Mouse (Mus musculus) gastrocnemius, postnatal 25 days (tissue): Measurements from ENCODE around the gene Suclg2. TPM values are rescaled to one million over a fixed set of nuclear protein-coding genes. Genes with fewer than 3 reads are reported as not detected.

Experiments
- DNase-seq: peaks from one replicate; pipeline ENCODE4 v3.0.0; 2022
- total RNA-seq, 2 experiments: library from RNA; stranded (reverse); gene quantifications; 1 replicate in 1 of 2; 2 replicates in 1 of 2; pipeline ENCODE4 v1.2.3; 2021

The Suclg2 gene
- total RNA-seq, 2 experiments from 2014 or later: 33.2 to 40.4 TPM

GRCm38 (mm10) chr6:95479801-95480200, 238.8 kb downstream of the Suclg2 start:
- DNase-seq: no peak

DNA sequence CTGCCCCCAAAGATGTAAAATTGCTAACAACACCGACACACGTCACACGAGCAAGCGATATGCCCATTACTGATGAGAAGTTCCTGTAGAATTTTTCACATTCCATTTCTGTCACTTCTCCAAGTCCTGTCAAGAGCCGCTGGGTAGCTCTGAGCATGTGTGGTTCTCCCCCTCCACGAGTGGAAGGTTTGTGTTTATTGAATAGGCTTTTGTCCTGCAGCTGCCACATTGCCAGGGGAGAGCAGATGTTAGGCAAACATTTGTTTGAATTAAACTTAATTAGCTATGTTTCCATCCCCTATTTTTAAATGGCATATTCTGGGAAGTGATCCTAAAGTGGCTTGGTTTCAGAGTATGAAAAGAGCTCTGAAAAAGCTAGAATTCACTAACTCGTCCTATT, 249.1 kb downstream of the Suclg2 start:
- no peak for DNase-seq

DNA sequence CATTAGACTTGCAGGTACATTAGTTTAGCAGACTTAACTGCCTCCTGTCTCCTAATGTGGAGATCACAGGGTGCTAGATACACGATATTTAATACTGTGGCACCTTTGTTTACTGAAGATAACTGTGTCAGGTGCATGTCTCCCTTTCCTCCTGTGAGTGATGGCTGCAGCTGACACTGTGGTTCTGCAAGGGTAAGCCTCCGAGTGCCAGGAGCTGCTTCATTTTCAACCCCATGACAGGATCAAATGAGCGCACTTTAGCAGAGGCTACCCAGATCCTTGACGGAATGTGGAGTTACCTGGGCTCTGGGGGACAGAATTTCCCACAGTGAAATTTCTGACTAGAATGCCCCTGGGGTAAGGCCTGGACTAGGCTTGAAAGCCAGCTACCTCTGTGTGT, 253.3 kb downstream of the Suclg2 start:
- DNase-seq: no peak

- no peak for DNase-seq
These were observed 259.2 kb downstream of the Suclg2 start for GRCm38 (mm10) chr6:95459372-95459771.

DNA sequence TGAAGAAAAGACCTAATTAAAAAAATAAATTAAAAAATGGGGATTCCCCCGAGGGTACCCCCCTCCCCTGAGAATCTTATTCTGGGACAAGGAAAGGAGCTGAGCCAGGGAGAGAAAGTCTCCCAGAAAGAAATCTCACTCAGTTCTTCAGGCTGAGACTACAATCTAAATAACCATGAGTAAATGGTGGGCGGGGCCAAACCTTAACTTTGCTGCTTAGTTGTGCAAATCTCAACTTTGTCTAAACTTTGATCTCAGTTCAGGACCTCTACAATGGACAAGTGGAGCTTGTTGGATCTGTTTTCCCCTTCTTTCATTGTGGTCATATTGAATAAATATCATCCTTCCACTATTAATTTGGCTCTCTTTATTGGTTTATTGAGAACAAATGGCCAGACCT, 272.4 kb downstream of the Suclg2 start:
- DNase-seq: no peak

DNA sequence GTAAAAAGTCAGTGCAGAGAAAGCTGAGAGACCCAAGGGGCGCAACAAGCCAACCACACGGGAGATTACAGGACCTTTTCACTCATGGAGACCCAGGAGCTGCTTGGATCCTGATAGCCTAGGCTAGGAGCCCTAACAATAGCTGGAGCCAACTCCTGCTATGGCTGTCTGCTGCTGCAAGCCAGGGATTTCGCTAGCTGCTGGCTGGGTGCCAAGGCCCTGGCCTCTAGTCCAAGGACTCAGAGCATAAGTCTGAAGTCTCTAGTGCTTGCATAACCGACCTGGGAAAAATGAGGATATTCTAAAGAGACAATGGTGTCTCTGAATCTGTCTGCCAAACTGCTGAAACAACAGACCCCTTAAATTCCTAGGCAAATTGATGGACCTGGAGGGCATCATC, 273.6 kb downstream of the Suclg2 start:
- peak; percentile 29 for DNase-seq
